Mouse (Mus musculus): ENCODE data around the gene Klra6. TPM values are rescaled to one million over a fixed set of nuclear protein-coding genes. Genes with fewer than 3 reads are reported as not detected.
"Not testable (repeated sequence)": the region's sequence is repeated elsewhere in the genome, so short reads cannot be mapped to it uniquely, and the experiment has no call there.

Gene Klra6
- total RNA-seq (2021): not detected

GRCm38 (mm10) chr6:130026854-130027253, at the start of gene Klra6:
TSS of gene Klra6 (minus strand) at chr6:130026954.
- intact Hi-C loops (cut with DNase I): no loop called here
- no peak for DNase-seq (ENCODE audit: low spot score in 2 of 2)

- DNase-seq (ENCODE audit: low spot score in 2 of 2); intact Hi-C loops (cut with DNase I): not testable (repeated sequence)
These were observed 40.4 kb upstream of the Klra6 start, which contains the start of gene Klra4 for GRCm38 (mm10) chr6:130067171-130067570. TSS of gene Klra4 (minus strand) at chr6:130067271.

- intact Hi-C loops (cut with DNase I): no loop called here
- DNase-seq (ENCODE audit: low spot score in 2 of 2): no peak
These were observed 38.4 kb upstream of the Klra6 start for GRCm38 (mm10) chr6:130065196-130065595.

GRCm38 (mm10) chr6:130035146-130035545, 8.4 kb upstream of the Klra6 start:
- intact Hi-C loops (cut with DNase I); DNase-seq (ENCODE audit: low spot score in 2 of 2): not testable (repeated sequence)

GRCm38 (mm10) chr6:130031493-130032089, 4.8 kb upstream of the Klra6 start:
- DNase-seq (ENCODE audit: low spot score in 2 of 2); intact Hi-C loops (cut with DNase I): not testable (repeated sequence)

Other genes starting within 250 kb of the Klra6 start
- gene Gm156, start 242.7 kb downstream of the Klra6 start, total RNA-seq (2021): not detected
- not detected for gene Gm17631, start 164.3 kb downstream of the Klra6 start, total RNA-seq (2021)
- gene Klra17, start 150.3 kb downstream of the Klra6 start, total RNA-seq (2021): not detected
- gene Klra5, start 109.3 kb downstream of the Klra6 start, total RNA-seq (2021): not detected
- not detected for gene Klra4, start 40.3 kb upstream of the Klra6 start, total RNA-seq (2021)
- not detected for gene Klra8, start 102.9 kb upstream of the Klra6 start, total RNA-seq (2021)
- not detected for gene Klra9, start 166.2 kb upstream of the Klra6 start, total RNA-seq (2021)
- not detected for gene Klra7, start 206.4 kb upstream of the Klra6 start, total RNA-seq (2021)

All from left cerebral cortex, postnatal 25 days (tissue).